Mouse (Mus musculus) heart, embryonic 11.5 days (tissue): Measurements from ENCODE around the gene Dock4. TPM values are rescaled to one million over a fixed set of nuclear protein-coding genes. Genes with fewer than 3 reads are reported as not detected.

Experiments
- ATAC-seq: fragments of 200-750 bp; cut with Nextera tagmentation; replicated peaks from 2 replicates; pipeline ENCODE4 v1.8.0; 2017; ENCODE audit warnings: moderate library complexity; ENCODE audit not compliant: insufficient number of reproducible peaks, low FRiP score, low TSS enrichment
- H3K27ac ChIP-seq: fragments of 300-500 bp; sonication (generic); 2 replicates; pipeline ENCODE4 v1.5.1; 2014; ENCODE audit warnings: mild to moderate bottlenecking, low read depth, low read length
- H3K27me3 ChIP-seq: fragments of 300-500 bp; sonication (generic); 2 replicates; pipeline ENCODE4 v1.6.1; 2014; ENCODE audit warnings: mild to moderate bottlenecking, low read length, mixed read lengths; ENCODE audit not compliant: control insufficient read depth, insufficient read depth
- H3K36me3 ChIP-seq: fragments of 300-500 bp; sonication (generic); 2 replicates; pipeline ENCODE4 v1.6.1; 2014; ENCODE audit warnings: mild to moderate bottlenecking, low read length, moderate library complexity, mixed read lengths; ENCODE audit not compliant: control insufficient read depth, insufficient read depth
- H3K4me1 ChIP-seq: fragments of 300-500 bp; sonication (generic); 2 replicates; pipeline ENCODE4 v1.6.1; 2014; ENCODE audit warnings: low read length; ENCODE audit not compliant: control insufficient read depth, insufficient read depth
- H3K4me2 ChIP-seq: fragments of 300-500 bp; sonication (generic); 2 replicates; pipeline ENCODE4 v1.6.1; 2014; ENCODE audit warnings: mild to moderate bottlenecking, moderate library complexity
- H3K4me3 ChIP-seq: fragments of 300-500 bp; sonication (generic); 2 replicates; pipeline ENCODE4 v1.5.1; 2014; ENCODE audit warnings: low read depth, low read length
- H3K9ac ChIP-seq: fragments of 300-500 bp; sonication (generic); 2 replicates; pipeline ENCODE4 v1.6.1; 2014; ENCODE audit warnings: mild to moderate bottlenecking, low read depth, low read length, moderate library complexity
- H3K9me3 ChIP-seq: fragments of 300-500 bp; sonication (generic); replicated peaks from 2 replicates; pipeline ENCODE4 v1.6.1; 2016; ENCODE audit warnings: low read length; ENCODE audit not compliant: control insufficient read depth
- WGBS: fragments of 180-500 bp; shearing (Covaris S2); extraction: QIAGEN DNeasy Blood & Tissue Kit; methylation state at CpG from one replicate; pipeline ENCODE4 v1.1.7; 2014; ENCODE audit not compliant: insufficient replicate concordance; 5-methylcytosine and 5-hydroxymethylcytosine counted together
- polyA plus RNA-seq: library from polyadenylated mRNA; unstranded; fragments of >200 nt; fragmentation: Nextera tagmentation; extraction: Ambion mirVana; gene quantifications from 2 replicates; pipeline ENCODE4 v1.2.1, GENCODE M21; 2014

Gene Dock4
- polyA plus RNA-seq, 1 experiment from 2014 or later, result 8.1 TPM

DNA sequence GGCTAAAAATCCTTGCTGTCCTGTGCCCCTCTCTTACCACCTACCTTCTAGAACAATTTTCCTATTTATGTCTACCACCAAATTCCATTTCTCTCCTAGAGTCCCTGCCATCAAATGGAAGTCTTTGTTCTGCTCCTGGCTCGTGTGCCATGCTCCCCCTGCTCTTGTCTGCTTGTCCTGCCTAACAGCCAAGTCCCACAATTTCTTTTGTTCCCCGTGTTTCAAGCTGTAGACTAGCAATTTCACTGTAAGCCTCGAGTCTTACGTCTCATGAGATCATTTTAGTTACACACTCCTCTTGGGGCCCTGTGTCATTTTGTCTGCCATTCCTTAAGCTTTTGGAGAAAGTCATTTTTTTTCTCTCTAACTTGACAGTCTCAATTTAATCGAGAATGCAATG lies 268.5 kb downstream of the Dock4 start:
- no peak overlapping the region for H3K4me2 ChIP-seq
- H3K9me3 ChIP-seq, result no peaks in the 10 kb centered on the region
- no peak overlapping the region for H3K27ac ChIP-seq
- H3K4me1 ChIP-seq, result no peaks in the 10 kb centered on the region
- H3K27me3 ChIP-seq, result no peaks in the 10 kb centered on the region
- no peak for ATAC-seq
- H3K4me3 ChIP-seq, result no peak overlapping the region
- 66% methylated on average over 5 of the region's 5 CpGs for WGBS
- no peak overlapping the region for H3K9ac ChIP-seq
- H3K36me3 ChIP-seq, result no peaks in the 10 kb centered on the region

DNA sequence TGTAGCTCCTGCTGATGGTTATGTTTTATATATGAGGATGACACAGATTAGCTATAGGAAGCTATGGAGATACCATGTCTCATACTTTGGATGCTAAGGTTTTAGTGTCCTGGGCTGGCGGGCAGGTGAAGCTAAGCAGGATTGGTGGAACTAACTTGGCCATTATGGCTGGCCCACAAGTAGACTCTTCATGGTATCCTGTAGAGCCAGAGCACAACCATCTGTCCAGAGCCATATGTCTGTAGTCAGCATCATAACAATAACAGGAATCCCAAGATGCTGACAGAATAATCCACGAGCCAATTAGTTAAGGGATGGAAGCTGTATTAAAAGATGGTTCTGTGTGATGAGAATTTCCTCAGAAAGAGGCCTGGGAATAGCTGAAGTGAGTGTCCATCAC lies 269.4 kb downstream of the Dock4 start:
- Histone ChIP-seq H3K36me3 (no peaks in the 10 kb centered on the region), H3K4me1 (no peaks in the 10 kb centered on the region)
- 79% methylated on average over 2 of the region's 2 CpGs for WGBS

DNA sequence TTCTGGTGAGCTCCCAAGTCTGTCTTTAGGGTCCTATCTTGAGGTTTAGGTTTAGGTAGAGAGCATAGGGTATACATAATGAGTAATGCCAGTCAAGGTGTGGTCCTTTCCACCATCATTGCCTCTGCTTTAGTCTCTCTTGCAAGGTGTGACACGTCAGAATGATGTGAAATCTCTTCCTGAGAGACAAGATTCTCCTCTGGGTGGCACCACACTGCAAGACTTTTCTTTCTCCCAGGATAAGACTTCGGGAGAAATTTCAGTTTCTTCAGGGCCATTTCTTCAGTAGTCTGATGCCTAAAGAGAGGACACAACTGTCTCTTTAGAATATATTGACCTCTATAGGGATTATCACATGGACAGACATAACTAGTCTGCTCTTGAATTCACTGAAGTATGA lies 282.6 kb downstream of the Dock4 start:
- no peaks in the 10 kb centered on the region for H3K4me1 ChIP-seq
- no peak overlapping the region for H3K9ac ChIP-seq
- no peaks in the 10 kb centered on the region for H3K27me3 ChIP-seq
- no peak overlapping the region for H3K4me3 ChIP-seq
- H3K9me3 ChIP-seq, result no peaks in the 10 kb centered on the region
- no peak overlapping the region for H3K27ac ChIP-seq
- ATAC-seq, result no peak
- no peaks in the 10 kb centered on the region for H3K36me3 ChIP-seq
- no peak overlapping the region for H3K4me2 ChIP-seq
- WGBS, result 61% methylated on average over 2 of the region's 2 CpGs

More for the DNA sequence above, 269.4 kb downstream of the Dock4 start:
- no peak overlapping the region for H3K27ac ChIP-seq
- H3K4me3 ChIP-seq, result no peak overlapping the region
- no peak for ATAC-seq
- H3K9ac ChIP-seq, result no peak overlapping the region
- no peaks in the 10 kb centered on the region for H3K9me3 ChIP-seq
- no peak overlapping the region for H3K4me2 ChIP-seq
- no peaks in the 10 kb centered on the region for H3K27me3 ChIP-seq

DNA sequence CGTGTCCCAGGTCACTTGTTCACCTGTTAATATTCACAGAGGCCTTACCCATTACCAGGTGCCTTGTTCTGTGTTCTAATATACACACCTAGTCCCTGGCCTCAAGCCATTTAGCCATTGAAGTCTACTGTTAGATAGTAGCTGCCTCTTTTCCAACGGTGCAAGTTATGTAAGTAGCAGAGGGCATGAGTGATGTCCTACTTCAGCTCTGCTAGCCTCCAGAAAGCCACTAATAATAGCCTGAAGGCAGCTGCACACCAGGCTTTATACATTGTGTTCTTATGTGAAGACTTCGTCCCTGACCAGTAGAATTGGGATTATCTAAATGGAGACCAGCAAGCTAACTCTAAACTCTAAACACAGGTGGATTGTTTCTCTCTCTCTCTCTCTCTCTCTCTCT lies 285.0 kb downstream of the Dock4 start:
- H3K27me3 ChIP-seq, result no peaks in the 10 kb centered on the region
- WGBS, result 68% methylated on average over 3 of the region's 3 CpGs
- ATAC-seq, result no peak
- H3K4me1 ChIP-seq, result no peaks in the 10 kb centered on the region
- no peak overlapping the region for H3K9ac ChIP-seq
- H3K27ac ChIP-seq, result no peak overlapping the region
- H3K4me3 ChIP-seq, result no peak overlapping the region
- H3K4me2 ChIP-seq, result no peak overlapping the region
- no peaks in the 10 kb centered on the region for H3K9me3 ChIP-seq
- no peaks in the 10 kb centered on the region for H3K36me3 ChIP-seq

DNA sequence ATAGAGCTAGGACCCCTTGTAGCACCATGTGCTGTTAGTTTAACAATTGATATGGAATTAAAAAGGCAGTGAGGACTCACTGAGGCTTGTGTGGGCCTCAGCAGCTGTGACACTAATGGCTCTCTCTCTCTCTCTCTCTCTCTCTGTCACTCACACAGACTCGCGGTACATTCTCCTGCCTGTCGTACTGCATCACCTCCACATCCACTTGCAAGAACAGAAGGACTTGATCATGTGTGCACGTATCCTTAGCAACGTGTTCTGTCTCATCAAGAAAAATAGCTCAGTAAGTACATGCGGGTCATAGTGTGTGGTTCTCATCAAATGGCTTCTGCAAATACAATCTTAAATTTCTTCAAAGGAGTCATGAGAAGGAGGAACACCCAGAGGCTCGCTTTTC lies 299.7 kb downstream of the Dock4 start:
- no peak overlapping the region for H3K9ac ChIP-seq
- no peak overlapping the region for H3K27ac ChIP-seq
- H3K9me3 ChIP-seq, result no peaks in the 10 kb centered on the region
- H3K4me2 ChIP-seq, result no peak overlapping the region
- no peaks in the 10 kb centered on the region for H3K4me1 ChIP-seq
- no peaks in the 10 kb centered on the region for H3K27me3 ChIP-seq
- ATAC-seq, result no peak
- 71% methylated on average over 7 of the region's 7 CpGs for WGBS
- no peak overlapping the region for H3K4me3 ChIP-seq
- H3K36me3 ChIP-seq, result no peaks in the 10 kb centered on the region

DNA sequence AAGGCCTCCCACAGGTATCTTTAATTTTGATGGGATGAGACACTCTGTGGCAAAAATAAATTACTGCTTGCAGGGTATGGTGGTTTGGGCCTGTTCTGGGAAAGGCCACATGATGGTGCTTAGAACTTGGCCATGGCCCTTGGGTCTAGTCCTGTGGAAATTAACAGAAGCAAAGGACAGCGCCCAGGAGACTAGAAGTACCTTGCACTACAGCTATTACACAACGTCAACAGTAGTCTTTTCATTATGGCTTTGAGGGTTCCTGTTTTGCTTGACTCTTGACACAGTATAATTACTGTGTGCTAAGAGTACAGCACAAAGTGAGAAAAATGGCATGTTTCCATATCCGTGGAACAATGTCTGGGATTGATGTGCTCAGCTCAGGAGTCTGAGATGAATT lies 300.3 kb downstream of the Dock4 start:
- ATAC-seq, result no peak
- no peaks in the 10 kb centered on the region for H3K36me3 ChIP-seq
- H3K4me1 ChIP-seq, result no peaks in the 10 kb centered on the region
- no peaks in the 10 kb centered on the region for H3K9me3 ChIP-seq
- no peak overlapping the region for H3K27ac ChIP-seq
- no peak overlapping the region for H3K4me2 ChIP-seq
- no peak overlapping the region for H3K9ac ChIP-seq
- H3K4me3 ChIP-seq, result no peak overlapping the region
- WGBS, result 87% methylated on average over 3 of the region's 3 CpGs
- H3K27me3 ChIP-seq, result no peaks in the 10 kb centered on the region

DNA sequence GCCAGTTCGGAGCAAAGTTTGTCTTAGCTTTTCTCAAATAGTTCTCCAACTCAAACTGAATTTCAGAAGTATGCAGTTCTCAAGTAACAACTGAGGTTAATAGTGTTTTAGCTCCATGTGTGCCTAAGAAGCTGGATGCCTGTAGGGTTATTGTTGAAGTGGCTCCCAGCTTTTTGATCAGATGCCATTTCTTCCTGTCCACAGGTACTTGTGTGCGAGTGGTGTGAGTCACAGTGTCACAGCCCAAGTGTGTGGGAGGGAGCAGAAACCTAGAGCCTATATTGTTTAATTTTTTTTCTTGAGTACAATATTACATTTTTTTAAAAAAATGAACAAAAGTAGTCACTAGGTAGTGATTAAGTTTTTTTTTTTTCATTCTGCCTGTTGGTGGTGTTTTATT lies 313.5 kb downstream of the Dock4 start:
- no peaks in the 10 kb centered on the region for H3K36me3 ChIP-seq
- H3K4me1 ChIP-seq, result no peaks in the 10 kb centered on the region
- H3K27ac ChIP-seq, result no peak overlapping the region
- WGBS, result 74% methylated on average over 2 of the region's 2 CpGs
- no peak overlapping the region for H3K4me3 ChIP-seq
- H3K4me2 ChIP-seq, result no peak overlapping the region
- no peak for ATAC-seq
- H3K27me3 ChIP-seq, result no peaks in the 10 kb centered on the region
- no peaks in the 10 kb centered on the region for H3K9me3 ChIP-seq
- no peak overlapping the region for H3K9ac ChIP-seq

DNA sequence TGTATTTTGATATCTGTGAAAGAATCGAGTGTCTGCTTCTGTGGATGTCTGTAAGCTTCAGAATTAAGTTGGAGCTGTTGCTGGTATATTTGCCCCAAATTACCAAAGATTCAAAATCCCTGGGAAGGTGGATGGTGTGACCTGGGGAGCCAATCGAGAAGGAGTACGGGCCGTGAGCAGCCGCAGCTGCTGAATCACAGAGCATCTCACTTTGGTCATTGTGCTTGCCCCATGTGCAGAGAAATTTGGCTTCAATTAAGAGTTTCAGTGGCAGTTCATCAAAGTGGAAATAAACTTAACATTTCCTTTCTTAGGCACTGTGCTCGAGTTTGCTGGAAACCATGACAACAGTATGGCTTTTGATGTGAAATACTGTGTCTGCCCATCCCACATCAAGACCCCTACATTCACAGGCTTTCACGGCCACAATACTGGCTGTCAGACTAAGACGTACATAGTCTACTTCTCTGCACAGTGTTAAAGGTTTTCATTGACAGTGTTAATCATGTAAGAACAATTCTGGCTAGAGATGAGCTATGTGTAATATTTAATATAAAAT lies 321.6 kb downstream of the Dock4 start:
- WGBS, result 84% methylated on average over 8 of the region's 8 CpGs
- Histone ChIP-seq H3K27me3 (no peaks in the 10 kb centered on the region), H3K9me3 (no peaks in the 10 kb centered on the region), H3K4me3 (no peak overlapping the region), H3K9ac (no peak overlapping the region), H3K36me3 (no peaks in the 10 kb centered on the region), H3K4me1 (no peaks in the 10 kb centered on the region), H3K27ac (no peak overlapping the region), H3K4me2 (no peak overlapping the region)
- no peak for ATAC-seq

DNA sequence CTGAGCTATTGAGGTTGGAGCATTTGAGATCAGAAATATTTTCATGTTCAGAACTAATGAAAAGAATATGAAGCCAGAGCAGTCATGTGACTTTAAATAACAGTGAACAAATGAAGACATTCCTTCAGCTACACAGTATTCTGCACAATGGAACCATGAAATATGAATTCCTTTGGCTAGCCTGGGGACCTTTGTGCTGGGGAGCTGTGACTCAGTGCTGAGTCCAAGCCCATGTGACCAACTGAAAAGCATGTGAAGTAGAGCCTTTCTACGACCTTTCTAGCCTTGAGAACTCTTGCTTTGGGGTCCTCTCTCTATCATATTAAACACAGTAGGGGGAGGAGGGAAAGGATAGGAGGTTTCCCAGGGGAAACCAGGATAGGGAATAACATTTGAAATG lies 327.3 kb downstream of the Dock4 start:
- Histone ChIP-seq H3K4me1 (no peaks in the 10 kb centered on the region), H3K9me3 (no peaks in the 10 kb centered on the region), H3K27ac (no peak overlapping the region), H3K4me2 (no peak overlapping the region), H3K27me3 (no peaks in the 10 kb centered on the region), H3K36me3 (no peaks in the 10 kb centered on the region), H3K4me3 (no peak overlapping the region), H3K9ac (no peak overlapping the region)
- ATAC-seq, result no peak
- 85% methylated on average over 1 of the region's 1 CpGs for WGBS
